Mouse (Mus musculus) midbrain, embryonic 13.5 days (tissue): ENCODE data around the gene Spn. TPM values are rescaled to one million over a fixed set of nuclear protein-coding genes. Genes with fewer than 3 reads are reported as not detected.
"Not testable (repeated sequence)": the region's sequence is repeated elsewhere in the genome, so short reads cannot be mapped to it uniquely, and the experiment has no call there.

Source experiments
- ATAC-seq: fragments of 200-750 bp; cut with Nextera tagmentation; 2 replicates; pipeline ENCODE4 v1.8.0; 2017; ENCODE audit warnings: mild to moderate bottlenecking, moderate TSS enrichment, moderate library complexity
- H3K27ac ChIP-seq: fragments of 300-500 bp; sonication (generic); 2 replicates; pipeline ENCODE4 v1.5.1; 2015; ENCODE audit warnings: inconsistent platforms, mild to moderate bottlenecking, moderate library complexity
- H3K27me3 ChIP-seq: fragments of 300-500 bp; sonication (generic); 2 replicates; pipeline ENCODE4 v1.6.1; 2015; ENCODE audit warnings: mild to moderate bottlenecking, inconsistent platforms
- H3K36me3 ChIP-seq: fragments of 300-500 bp; sonication (generic); 2 replicates; pipeline ENCODE4 v1.6.1; 2015; ENCODE audit warnings: mild to moderate bottlenecking, inconsistent platforms
- H3K4me1 ChIP-seq: fragments of 300-500 bp; sonication (generic); replicated peaks from 2 replicates; pipeline ENCODE4 v1.6.1; 2015; ENCODE audit warnings: inconsistent platforms
- H3K4me2 ChIP-seq: fragments of 300-500 bp; sonication (generic); replicated peaks from 2 replicates; pipeline ENCODE4 v1.6.1; 2015; ENCODE audit warnings: moderate library complexity, mild to moderate bottlenecking, inconsistent platforms
- H3K4me3 ChIP-seq: fragments of 300-500 bp; sonication (generic); replicated peaks from 2 replicates; pipeline ENCODE4 v1.5.1; 2015; ENCODE audit warnings: mild to moderate bottlenecking, inconsistent platforms
- H3K9ac ChIP-seq: fragments of 300-500 bp; sonication (generic); replicated peaks from 2 replicates; pipeline ENCODE4 v1.6.1; 2015; ENCODE audit warnings: mild to moderate bottlenecking, inconsistent platforms
- H3K9me3 ChIP-seq: fragments of 300-500 bp; sonication (generic); 2 replicates; pipeline ENCODE4 v1.6.1; 2016; ENCODE audit warnings: mild to moderate bottlenecking, inconsistent platforms
- whole genome bisulfite sequencing: fragments of 180-500 bp; shearing (Covaris S2); methylation state at CpG from one replicate; pipeline ENCODE4 v1.1.7; 2015; 5-methylcytosine and 5-hydroxymethylcytosine counted together
- polyA plus RNA-seq: library from polyadenylated mRNA; unstranded; fragments of >200 nt; fragmentation: Nextera tagmentation; extraction: Ambion mirVana; gene quantifications from 2 replicates; pipeline ENCODE4 v1.2.1, GENCODE M21; 2015

Gene Spn
- 0.06 and 0.09 TPM in 2 replicates for polyA plus RNA-seq

DNA sequence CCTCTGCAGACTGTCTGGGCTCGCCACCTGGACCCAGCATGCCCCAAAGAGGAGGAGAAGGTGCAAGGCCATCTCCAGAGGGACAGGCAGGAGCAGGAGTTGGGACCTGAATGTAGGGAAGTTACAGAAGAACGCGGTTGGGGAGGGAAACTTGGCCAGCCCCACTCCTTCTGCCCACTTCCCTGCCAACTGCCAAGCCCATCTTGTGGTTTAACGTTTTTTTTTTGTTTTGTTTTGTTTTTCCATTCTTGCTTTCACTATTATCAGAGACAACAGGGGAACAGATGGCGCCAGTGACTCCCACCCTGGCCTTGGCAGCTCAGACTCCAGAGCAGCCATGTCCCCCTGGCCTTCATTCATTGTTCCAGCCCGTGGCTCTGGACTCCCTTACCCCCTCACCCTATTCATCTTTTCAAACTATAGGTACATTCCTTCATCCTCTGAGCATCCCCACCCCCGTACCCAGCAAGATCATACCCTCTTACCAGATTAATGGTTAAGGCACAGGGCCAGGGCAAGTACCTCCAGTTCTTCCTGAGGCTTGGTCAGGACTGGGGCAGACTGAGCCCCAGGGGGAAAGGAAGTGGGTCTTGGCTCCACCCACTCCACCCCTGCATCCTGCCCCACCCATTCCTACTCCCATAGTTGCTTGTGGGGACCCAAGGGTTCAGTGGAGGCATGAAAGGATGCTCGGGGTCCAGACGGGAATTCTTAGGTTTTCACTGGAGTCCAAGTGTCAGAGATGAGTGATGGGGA lies at the start of gene Spn:
Gene Spn (minus strand): TSS at position 562 of the 756 bp plus-strand sequence.
- WGBS = 68% methylated on average over 9 of the region's 9 CpGs
- H3K9ac ChIP-seq = no peak within 1 kb of the TSS
- H3K27me3 ChIP-seq = no peaks in the 10 kb centered on the region
- no peaks in the 10 kb centered on the region for H3K36me3 ChIP-seq
- no peak within 1 kb of the TSS for H3K4me3 ChIP-seq
- H3K27ac ChIP-seq = no peak within 1 kb of the TSS
- H3K9me3 ChIP-seq = no peaks in the 10 kb centered on the region
- ATAC-seq = no peak
- 0 out of 2 replicates have a peak, but pooled peaks cover 4% of the 10 kb centered on the region for H3K4me1 ChIP-seq
- H3K4me2 ChIP-seq = no peak within 1 kb of the TSS

DNA sequence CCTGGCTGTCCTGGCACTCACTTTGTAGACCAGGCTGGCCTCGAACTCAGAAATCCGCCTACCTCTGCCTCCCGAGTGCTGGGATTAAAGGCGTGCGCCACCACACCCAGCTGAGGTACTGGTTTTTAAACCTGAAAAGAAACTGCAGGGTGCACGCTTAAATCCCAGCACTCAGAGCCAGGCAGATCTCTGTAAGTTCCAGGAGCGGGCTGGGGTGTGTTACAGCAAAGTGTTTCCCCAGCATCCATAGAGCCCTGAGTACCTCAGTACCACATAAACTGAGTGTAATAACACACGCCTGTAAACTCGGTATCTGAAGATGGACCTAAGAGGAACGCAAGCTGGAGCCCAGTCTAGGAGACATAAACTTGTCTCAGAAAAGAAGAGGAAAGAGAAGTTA lies 49.7 kb upstream of the Spn start:
- Histone ChIP-seq H3K27ac (no peak overlapping the region), H3K4me1 (no peaks in the 10 kb centered on the region), H3K4me2 (no peak overlapping the region), H3K27me3 (no peaks in the 10 kb centered on the region), H3K36me3 (peaks cover 19% of the 10 kb centered on the region), H3K9me3 (no peaks in the 10 kb centered on the region), H3K9ac (no peak overlapping the region), H3K4me3 (no peak overlapping the region)
- 66% methylated on average over 10 of the region's 10 CpGs for WGBS
- ATAC-seq = no peak

DNA sequence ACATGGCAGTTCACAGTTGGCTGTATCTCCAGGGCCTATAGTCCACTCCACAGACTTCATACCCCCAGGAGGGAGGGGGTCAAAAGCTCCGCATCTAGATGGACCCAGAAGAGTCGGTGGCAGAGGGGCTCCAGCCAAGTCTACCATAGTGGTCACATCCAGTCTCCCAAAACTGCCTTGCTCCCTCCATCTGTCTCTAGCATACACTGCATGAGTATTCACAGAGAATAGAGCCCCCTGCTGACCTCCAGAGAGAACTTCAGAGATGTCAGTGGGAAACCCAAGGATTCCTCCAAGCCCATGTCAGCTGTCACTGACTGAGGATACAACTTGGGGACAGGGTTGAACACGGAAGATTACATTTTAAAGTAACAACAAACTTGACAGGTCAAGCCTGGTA lies 48.0 kb upstream of the Spn start:
- H3K9me3 ChIP-seq = no peaks in the 10 kb centered on the region
- H3K4me2 ChIP-seq = no peak overlapping the region
- no peak overlapping the region for H3K27ac ChIP-seq
- WGBS = 65% methylated on average over 3 of the region's 3 CpGs
- H3K4me3 ChIP-seq = no peak overlapping the region
- H3K36me3 ChIP-seq = peaks cover 3% of the 10 kb centered on the region; the same call in 1 of the 2 replicates
- H3K27me3 ChIP-seq = no peaks in the 10 kb centered on the region
- no peak overlapping the region for H3K9ac ChIP-seq
- ATAC-seq = no peak
- no peaks in the 10 kb centered on the region for H3K4me1 ChIP-seq

- Histone ChIP-seq H3K4me1 (no peaks in the 10 kb centered on the region), H3K4me2 (no peak overlapping the region), H3K9ac (no peak overlapping the region), H3K27ac (no peak overlapping the region), H3K27me3 (no peaks in the 10 kb centered on the region), H3K9me3 (no peaks in the 10 kb centered on the region), H3K36me3 (no peaks in the 10 kb centered on the region), H3K4me3 (no peak overlapping the region)
- WGBS = no CpG with 5 or more reads among the region's 1 CpGs
- ATAC-seq = no peak
Observed at GRCm38 (mm10) chr7:127184720-127185119, 47.1 kb upstream of the Spn start.

- H3K4me2 ChIP-seq = no peak overlapping the region
- no peaks in the 10 kb centered on the region for H3K36me3 ChIP-seq
- H3K27me3 ChIP-seq = no peaks in the 10 kb centered on the region
- no peak overlapping the region for H3K9ac ChIP-seq
- no peak overlapping the region for H3K4me3 ChIP-seq
- H3K9me3 ChIP-seq = no peaks in the 10 kb centered on the region
- no peaks in the 10 kb centered on the region for H3K4me1 ChIP-seq
- 85% methylated on average over 6 of the region's 6 CpGs for WGBS
- no peak overlapping the region for H3K27ac ChIP-seq
- ATAC-seq = no peak
Observed at GRCm38 (mm10) chr7:127183828-127184227, 46.2 kb upstream of the Spn start.

DNA sequence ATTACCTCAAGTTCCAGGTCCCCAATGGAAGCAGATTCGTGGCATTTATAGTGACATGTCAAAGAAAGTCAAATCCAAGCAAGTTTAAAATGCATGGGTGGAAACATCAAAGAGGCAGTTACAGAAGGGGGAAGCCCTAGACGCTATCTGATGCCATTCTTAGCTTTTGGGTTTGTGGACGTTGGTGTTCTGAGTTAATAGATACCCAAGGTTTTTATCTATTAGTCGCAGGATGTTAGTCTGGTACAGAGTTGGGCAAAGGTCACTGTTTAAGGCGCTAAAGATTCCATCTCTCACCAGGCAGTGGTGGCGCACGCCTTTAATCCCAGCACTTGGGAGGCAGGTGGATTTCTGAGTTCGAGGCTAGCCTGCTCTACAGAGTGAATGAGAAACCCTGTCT lies 45.7 kb upstream of the Spn start:
- Histone ChIP-seq H3K4me3 (no peak overlapping the region), H3K27ac (no peak overlapping the region), H3K4me1 (no peaks in the 10 kb centered on the region), H3K36me3 (no peaks in the 10 kb centered on the region), H3K9me3 (no peaks in the 10 kb centered on the region), H3K27me3 (no peaks in the 10 kb centered on the region), H3K4me2 (no peak overlapping the region), H3K9ac (no peak overlapping the region)
- no peak for ATAC-seq
- WGBS = 80% methylated on average over 8 of the region's 8 CpGs

GRCm38 (mm10) chr7:127181724-127182123 lies 44.1 kb upstream of the Spn start:
- ATAC-seq, H3K9me3 ChIP-seq, H3K4me1 ChIP-seq, H3K9ac ChIP-seq, H3K4me2 ChIP-seq, H3K27me3 ChIP-seq, H3K4me3 ChIP-seq, H3K27ac ChIP-seq, H3K36me3 ChIP-seq: not testable (repeated sequence)
- WGBS = 32% methylated on average over 3 of the region's 3 CpGs

- no peak overlapping the region for H3K4me2 ChIP-seq
- H3K4me1 ChIP-seq = no peaks in the 10 kb centered on the region
- H3K9ac ChIP-seq = no peak overlapping the region
- H3K4me3 ChIP-seq = no peak overlapping the region
- no peak for ATAC-seq
- no peak overlapping the region for H3K27ac ChIP-seq
- no peaks in the 10 kb centered on the region for H3K27me3 ChIP-seq
- no peaks in the 10 kb centered on the region for H3K9me3 ChIP-seq
- 79% methylated on average over 2 of the region's 2 CpGs for WGBS
- no peaks in the 10 kb centered on the region for H3K36me3 ChIP-seq
Observed at GRCm38 (mm10) chr7:127180783-127181182, 43.2 kb upstream of the Spn start.

- no peak overlapping the region for H3K4me3 ChIP-seq
- H3K9me3 ChIP-seq = no peaks in the 10 kb centered on the region
- 82% methylated on average over 4 of the region's 4 CpGs for WGBS
- no peaks in the 10 kb centered on the region for H3K27me3 ChIP-seq
- H3K4me2 ChIP-seq = no peak overlapping the region
- ATAC-seq = no peak
- H3K27ac ChIP-seq = no peak overlapping the region
- H3K9ac ChIP-seq = no peak overlapping the region
- H3K36me3 ChIP-seq = no peaks in the 10 kb centered on the region
- no peaks in the 10 kb centered on the region for H3K4me1 ChIP-seq
Observed at GRCm38 (mm10) chr7:127176937-127177336, 39.3 kb upstream of the Spn start.

- no peak overlapping the region for H3K9ac ChIP-seq
- no peaks in the 10 kb centered on the region for H3K4me1 ChIP-seq
- ATAC-seq = no peak
- H3K36me3 ChIP-seq = no peaks in the 10 kb centered on the region
- H3K27ac ChIP-seq = no peak overlapping the region
- H3K4me2 ChIP-seq = no peak overlapping the region
- WGBS = 90% methylated on average over 5 of the region's 5 CpGs
- H3K9me3 ChIP-seq = no peaks in the 10 kb centered on the region
- no peaks in the 10 kb centered on the region for H3K27me3 ChIP-seq
- H3K4me3 ChIP-seq = no peak overlapping the region
Observed at GRCm38 (mm10) chr7:127166501-127166900, 28.9 kb upstream of the Spn start.

DNA sequence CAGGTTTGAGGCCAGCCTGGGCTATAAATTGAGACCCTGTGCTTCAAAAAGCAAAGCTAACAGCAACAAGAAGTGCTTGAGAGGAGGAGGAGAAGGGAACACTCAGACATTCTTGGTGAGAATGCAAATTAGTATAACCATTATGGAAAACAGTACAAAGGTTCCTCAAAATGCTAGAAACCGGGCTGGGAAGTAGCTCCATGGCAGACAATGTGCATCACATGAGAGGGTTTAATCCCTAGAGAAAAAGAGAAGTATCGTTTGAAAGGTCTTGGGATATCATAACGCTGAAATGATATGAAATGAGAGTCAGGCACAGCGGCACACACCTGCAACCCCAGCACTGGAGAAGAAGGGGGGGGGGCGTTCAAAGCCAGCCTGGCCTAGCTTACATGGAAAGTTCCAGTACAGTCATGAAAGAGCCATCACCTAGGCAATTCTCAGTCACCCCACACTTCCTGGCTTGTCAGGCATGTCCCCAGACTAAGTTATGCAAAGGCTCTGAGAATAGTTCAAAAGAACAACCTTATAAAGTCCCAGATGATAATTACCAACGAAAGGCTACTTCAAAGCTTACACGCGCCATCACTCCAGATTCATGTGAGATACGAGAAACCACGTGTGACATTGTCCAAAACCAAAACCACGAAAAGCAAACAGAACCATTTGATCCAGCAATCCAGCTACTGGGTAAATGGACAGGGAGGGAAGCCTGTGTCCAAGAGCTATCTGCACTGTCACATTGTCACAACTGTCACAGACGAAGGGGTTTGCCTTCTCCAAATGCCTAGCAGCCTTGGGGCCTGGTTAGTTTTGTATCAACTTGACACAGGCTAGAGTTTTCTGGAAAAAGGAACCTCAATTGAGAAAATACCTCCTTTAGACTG lies 28.2 kb upstream of the Spn start:
- WGBS = 86% methylated on average over 12 of the region's 12 CpGs
- H3K4me3 ChIP-seq = no peak overlapping the region
- no peak overlapping the region for H3K27ac ChIP-seq
- H3K9me3 ChIP-seq = no peaks in the 10 kb centered on the region
- no peaks in the 10 kb centered on the region for H3K27me3 ChIP-seq
- H3K4me2 ChIP-seq = no peak overlapping the region
- no peak overlapping the region for H3K9ac ChIP-seq
- no peaks in the 10 kb centered on the region for H3K4me1 ChIP-seq
- no peaks in the 10 kb centered on the region for H3K36me3 ChIP-seq
- no peak for ATAC-seq

DNA sequence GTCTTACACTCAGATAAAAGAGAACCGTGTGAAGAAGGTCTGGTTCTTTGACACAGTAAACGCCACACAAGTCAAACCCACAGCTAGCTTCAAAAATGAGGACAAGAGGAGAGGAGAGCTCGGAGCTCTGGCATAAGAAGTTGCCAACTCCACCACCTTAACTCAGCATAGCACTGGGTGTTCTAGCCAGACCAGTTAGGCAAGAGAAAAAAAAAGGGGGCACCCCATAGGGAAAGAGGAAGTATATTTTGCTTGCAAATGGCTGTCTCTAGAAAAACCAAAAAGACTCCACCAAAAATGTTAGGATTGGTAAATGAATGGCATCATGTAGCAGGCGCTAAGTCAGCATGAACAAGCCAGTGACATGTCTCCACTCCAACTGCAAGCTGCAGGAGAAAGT lies 26.4 kb upstream of the Spn start:
- Histone ChIP-seq H3K4me3 (no peak overlapping the region), H3K36me3 (no peaks in the 10 kb centered on the region), H3K4me2 (no peak overlapping the region), H3K27me3 (no peaks in the 10 kb centered on the region), H3K4me1 (no peaks in the 10 kb centered on the region), H3K9me3 (no peaks in the 10 kb centered on the region), H3K9ac (no peak overlapping the region), H3K27ac (no peak overlapping the region)
- 83% methylated on average over 4 of the region's 4 CpGs for WGBS
- no peak for ATAC-seq
